Mouse (Mus musculus): ENCODE results near the gene Immp2l. TPM values are rescaled to one million over a fixed set of nuclear protein-coding genes. Genes with fewer than 3 reads are reported as not detected.
"Not testable (repeated sequence)": the region's sequence is repeated elsewhere in the genome, so short reads cannot be mapped to it uniquely, and the experiment has no call there.

Gene Immp2l
- polyA plus RNA-seq, 1 experiment from 2014 or later = 7.4 TPM

- Histone ChIP-seq H3K36me3 (ENCODE audit: control insufficient read depth, insufficient read depth, low read length) (no peaks in the 10 kb centered on the region), H3K27ac (ENCODE audit: low read depth, low read length) (no peak overlapping the region), H3K4me1 (ENCODE audit: control insufficient read depth, insufficient read depth, low read length) (no peaks in the 10 kb centered on the region), H3K9ac (ENCODE audit: low read depth, low read length) (no peak overlapping the region), H3K27me3 (ENCODE audit: control insufficient read depth, insufficient read depth, low read length) (no peaks in the 10 kb centered on the region), H3K9me3 (ENCODE audit: control insufficient read depth, low read length) (no peaks in the 10 kb centered on the region), H3K4me2 (replicated peaks; ENCODE audit: low read depth, low read length) (no peak overlapping the region), H3K4me3 (ENCODE audit: low read length) (no peak overlapping the region)
- 90% methylated on average over 4 of the region's 4 CpGs for WGBS
- no peak for ATAC-seq (ENCODE audit: low FRiP score, low TSS enrichment)
Observed at GRCm38 (mm10) chr12:40991647-40992046, 32.2 kb upstream of the Immp2l start.

- not testable (repeated sequence) for H3K4me3 ChIP-seq (ENCODE audit: low read length); H3K4me2 ChIP-seq (replicated peaks; ENCODE audit: low read depth, low read length); H3K4me1 ChIP-seq (ENCODE audit: control insufficient read depth, insufficient read depth, low read length); H3K9me3 ChIP-seq (ENCODE audit: control insufficient read depth, low read length); H3K27ac ChIP-seq (ENCODE audit: low read depth, low read length); H3K27me3 ChIP-seq (ENCODE audit: control insufficient read depth, insufficient read depth, low read length); ATAC-seq (ENCODE audit: low FRiP score, low TSS enrichment); H3K9ac ChIP-seq (ENCODE audit: low read depth, low read length); H3K36me3 ChIP-seq (ENCODE audit: control insufficient read depth, insufficient read depth, low read length)
- 91% methylated on average over 1 of the region's 1 CpGs for WGBS
Observed at GRCm38 (mm10) chr12:40992237-40992636, 31.7 kb upstream of the Immp2l start.

- 95% methylated on average over 2 of the region's 2 CpGs for WGBS
Observed at GRCm38 (mm10) chr12:40994846-40995245, 29.0 kb upstream of the Immp2l start.

GRCm38 (mm10) chr12:40995618-40996370 lies 28.1 kb upstream of the Immp2l start:
- H3K9me3 ChIP-seq (ENCODE audit: control insufficient read depth, low read length) = no peaks in the 10 kb centered on the region
- H3K27me3 ChIP-seq (ENCODE audit: control insufficient read depth, insufficient read depth, low read length) = no peaks in the 10 kb centered on the region
- no peak overlapping the region for H3K4me3 ChIP-seq (ENCODE audit: low read length)
- H3K9ac ChIP-seq (ENCODE audit: low read depth, low read length) = no peak overlapping the region
- H3K36me3 ChIP-seq (ENCODE audit: control insufficient read depth, insufficient read depth, low read length) = no peaks in the 10 kb centered on the region
- H3K4me1 ChIP-seq (ENCODE audit: control insufficient read depth, insufficient read depth, low read length) = no peaks in the 10 kb centered on the region
- ATAC-seq (ENCODE audit: low FRiP score, low TSS enrichment) = no peak
- no peak overlapping the region for H3K27ac ChIP-seq (ENCODE audit: low read depth, low read length)
- no peak overlapping the region for H3K4me2 ChIP-seq (replicated peaks; ENCODE audit: low read depth, low read length)
- WGBS = 84% methylated on average over 9 of the region's 9 CpGs

More at GRCm38 (mm10) chr12:40994846-40995245, 29.0 kb upstream of the Immp2l start:
- H3K9me3 ChIP-seq (ENCODE audit: control insufficient read depth, low read length) = no peaks in the 10 kb centered on the region
- H3K4me2 ChIP-seq (replicated peaks; ENCODE audit: low read depth, low read length) = no peak overlapping the region
- no peaks in the 10 kb centered on the region for H3K27me3 ChIP-seq (ENCODE audit: control insufficient read depth, insufficient read depth, low read length)
- no peak overlapping the region for H3K4me3 ChIP-seq (ENCODE audit: low read length)
- H3K27ac ChIP-seq (ENCODE audit: low read depth, low read length) = no peak overlapping the region
- H3K36me3 ChIP-seq (ENCODE audit: control insufficient read depth, insufficient read depth, low read length) = no peaks in the 10 kb centered on the region
- no peaks in the 10 kb centered on the region for H3K4me1 ChIP-seq (ENCODE audit: control insufficient read depth, insufficient read depth, low read length)
- ATAC-seq (ENCODE audit: low FRiP score, low TSS enrichment) = no peak
- no peak overlapping the region for H3K9ac ChIP-seq (ENCODE audit: low read depth, low read length)

GRCm38 (mm10) chr12:41022516-41022915 lies 1.4 kb upstream of the Immp2l start:
- Histone ChIP-seq H3K4me1 (ENCODE audit: control insufficient read depth, insufficient read depth, low read length) (no peaks in the 10 kb centered on the region), H3K9me3 (ENCODE audit: control insufficient read depth, low read length) (no peaks in the 10 kb centered on the region), H3K9ac (ENCODE audit: low read depth, low read length) (no peak overlapping the region), H3K27ac (ENCODE audit: low read depth, low read length) (no peak overlapping the region), H3K4me3 (ENCODE audit: low read length) (no peak overlapping the region), H3K27me3 (ENCODE audit: control insufficient read depth, insufficient read depth, low read length) (no peaks in the 10 kb centered on the region), H3K36me3 (ENCODE audit: control insufficient read depth, insufficient read depth, low read length) (no peaks in the 10 kb centered on the region), H3K4me2 (replicated peaks; ENCODE audit: low read depth, low read length) (no peak overlapping the region)
- WGBS = 69% methylated on average over 1 of the region's 1 CpGs
- no peak for ATAC-seq (ENCODE audit: low FRiP score, low TSS enrichment)

GRCm38 (mm10) chr12:41024512-41024911 lies 622 bp downstream of the Immp2l start:
- no peaks in the 10 kb centered on the region for H3K9me3 ChIP-seq (ENCODE audit: control insufficient read depth, low read length)

GRCm38 (mm10) chr12:41027485-41027884 lies 3.6 kb downstream of the Immp2l start:
- Histone ChIP-seq H3K9me3 (ENCODE audit: control insufficient read depth, low read length) (no peaks in the 10 kb centered on the region), H3K9ac (ENCODE audit: low read depth, low read length) (no peak overlapping the region), H3K36me3 (ENCODE audit: control insufficient read depth, insufficient read depth, low read length) (no peaks in the 10 kb centered on the region), H3K27ac (ENCODE audit: low read depth, low read length) (no peak overlapping the region), H3K27me3 (ENCODE audit: control insufficient read depth, insufficient read depth, low read length) (no peaks in the 10 kb centered on the region), H3K4me2 (replicated peaks; ENCODE audit: low read depth, low read length) (no peak overlapping the region), H3K4me3 (ENCODE audit: low read length) (no peak overlapping the region), H3K4me1 (ENCODE audit: control insufficient read depth, insufficient read depth, low read length) (no peaks in the 10 kb centered on the region)
- ATAC-seq (ENCODE audit: low FRiP score, low TSS enrichment) = no peak
- WGBS = 83% methylated on average over 6 of the region's 6 CpGs

More at GRCm38 (mm10) chr12:41024512-41024911, 622 bp downstream of the Immp2l start:
- H3K9ac ChIP-seq (ENCODE audit: low read depth, low read length) = peak overlapping the region; percentile 71
- no peak overlapping the region for H3K27ac ChIP-seq (ENCODE audit: low read depth, low read length)
- no peak for ATAC-seq (ENCODE audit: low FRiP score, low TSS enrichment)
- H3K4me1 ChIP-seq (ENCODE audit: control insufficient read depth, insufficient read depth, low read length) = no peaks in the 10 kb centered on the region
- H3K4me3 ChIP-seq (ENCODE audit: low read length) = peak overlapping the region; percentile 63
- 14% methylated on average over 9 of the region's 9 CpGs for WGBS
- H3K4me2 ChIP-seq (replicated peaks; ENCODE audit: low read depth, low read length) = peak overlapping the region; percentile 68
- no peaks in the 10 kb centered on the region for H3K36me3 ChIP-seq (ENCODE audit: control insufficient read depth, insufficient read depth, low read length)
- H3K27me3 ChIP-seq (ENCODE audit: control insufficient read depth, insufficient read depth, low read length) = no peaks in the 10 kb centered on the region

- no peak for ATAC-seq (ENCODE audit: low FRiP score, low TSS enrichment)
Observed at GRCm38 (mm10) chr12:41031119-41031518, 7.2 kb downstream of the Immp2l start.

GRCm38 (mm10) chr12:41033196-41033595 lies 9.3 kb downstream of the Immp2l start:
- Histone ChIP-seq H3K9ac (ENCODE audit: low read depth, low read length) (no peak overlapping the region), H3K27me3 (ENCODE audit: control insufficient read depth, insufficient read depth, low read length) (no peaks in the 10 kb centered on the region), H3K4me1 (ENCODE audit: control insufficient read depth, insufficient read depth, low read length) (no peaks in the 10 kb centered on the region), H3K36me3 (ENCODE audit: control insufficient read depth, insufficient read depth, low read length) (no peaks in the 10 kb centered on the region), H3K4me3 (ENCODE audit: low read length) (no peak overlapping the region), H3K9me3 (ENCODE audit: control insufficient read depth, low read length) (no peaks in the 10 kb centered on the region), H3K4me2 (replicated peaks; ENCODE audit: low read depth, low read length) (no peak overlapping the region), H3K27ac (ENCODE audit: low read depth, low read length) (no peak overlapping the region)
- no peak for ATAC-seq (ENCODE audit: low FRiP score, low TSS enrichment)
- WGBS = 91% methylated on average over 3 of the region's 3 CpGs

More at GRCm38 (mm10) chr12:41031119-41031518, 7.2 kb downstream of the Immp2l start:
- H3K27ac ChIP-seq (ENCODE audit: low read depth, low read length) = no peak overlapping the region
- no peaks in the 10 kb centered on the region for H3K27me3 ChIP-seq (ENCODE audit: control insufficient read depth, insufficient read depth, low read length)
- no peaks in the 10 kb centered on the region for H3K4me1 ChIP-seq (ENCODE audit: control insufficient read depth, insufficient read depth, low read length)
- H3K4me3 ChIP-seq (ENCODE audit: low read length) = no peak overlapping the region
- H3K36me3 ChIP-seq (ENCODE audit: control insufficient read depth, insufficient read depth, low read length) = no peaks in the 10 kb centered on the region
- no peak overlapping the region for H3K9ac ChIP-seq (ENCODE audit: low read depth, low read length)
- no peaks in the 10 kb centered on the region for H3K9me3 ChIP-seq (ENCODE audit: control insufficient read depth, low read length)
- 97% methylated on average over 2 of the region's 2 CpGs for WGBS
- H3K4me2 ChIP-seq (replicated peaks; ENCODE audit: low read depth, low read length) = no peak overlapping the region
